Mouse (Mus musculus) neural tube, embryonic 15.5 days (tissue): ENCODE results near the gene Gm18596. TPM values are rescaled to one million over a fixed set of nuclear protein-coding genes. Genes with fewer than 3 reads are reported as not detected.

ENCODE experiments used
- ATAC-seq: fragments of 200-750 bp; cut with Nextera tagmentation; 2 replicates; pipeline ENCODE4 v1.8.0; 2017; ENCODE audit warnings: mild to moderate bottlenecking, moderate TSS enrichment, moderate library complexity; ENCODE audit not compliant: low FRiP score
- H3K27ac ChIP-seq: fragments of 300-500 bp; sonication (generic); replicated peaks from 2 replicates; pipeline ENCODE4 v1.5.1; 2015; ENCODE audit warnings: mild to moderate bottlenecking, inconsistent platforms
- H3K27me3 ChIP-seq: fragments of 300-500 bp; sonication (generic); replicated peaks from 2 replicates; pipeline ENCODE4 v1.6.1; 2015; ENCODE audit warnings: inconsistent platforms
- H3K36me3 ChIP-seq: fragments of 300-500 bp; sonication (generic); 2 replicates; pipeline ENCODE4 v1.6.1; 2015; ENCODE audit warnings: inconsistent platforms
- H3K4me1 ChIP-seq: fragments of 300-500 bp; sonication (generic); 2 replicates; pipeline ENCODE4 v1.6.1; 2015; ENCODE audit warnings: inconsistent platforms
- H3K4me2 ChIP-seq: fragments of 300-500 bp; sonication (generic); 2 replicates; pipeline ENCODE4 v1.6.1; 2015; ENCODE audit warnings: inconsistent platforms, mild to moderate bottlenecking, moderate library complexity
- H3K4me3 ChIP-seq: fragments of 300-500 bp; sonication (generic); replicated peaks from 2 replicates; pipeline ENCODE4 v1.5.1; 2015; ENCODE audit warnings: mild to moderate bottlenecking, inconsistent platforms
- H3K9ac ChIP-seq: fragments of 300-500 bp; sonication (generic); replicated peaks from 2 replicates; pipeline ENCODE4 v1.6.1; 2015; ENCODE audit warnings: mild to moderate bottlenecking, inconsistent platforms
- H3K9me3 ChIP-seq: fragments of 300-500 bp; sonication (generic); replicated peaks from 2 replicates; pipeline ENCODE4 v1.6.1; 2016; ENCODE audit warnings: inconsistent platforms
- WGBS: fragments of 180-500 bp; shearing (Covaris S2); methylation state at CpG from one replicate; pipeline ENCODE4 v1.1.7; 2015; ENCODE audit warnings: mixed read lengths; 5-methylcytosine and 5-hydroxymethylcytosine counted together
- polyA plus RNA-seq: library from polyadenylated mRNA; unstranded; fragments of >200 nt; fragmentation: Nextera tagmentation; extraction: Ambion mirVana; gene quantifications from 2 replicates; pipeline ENCODE4 v1.2.1, GENCODE M21; 2015

Gm18596 gene
- polyA plus RNA-seq, 1 experiment from 2014 or later, result not detected

DNA sequence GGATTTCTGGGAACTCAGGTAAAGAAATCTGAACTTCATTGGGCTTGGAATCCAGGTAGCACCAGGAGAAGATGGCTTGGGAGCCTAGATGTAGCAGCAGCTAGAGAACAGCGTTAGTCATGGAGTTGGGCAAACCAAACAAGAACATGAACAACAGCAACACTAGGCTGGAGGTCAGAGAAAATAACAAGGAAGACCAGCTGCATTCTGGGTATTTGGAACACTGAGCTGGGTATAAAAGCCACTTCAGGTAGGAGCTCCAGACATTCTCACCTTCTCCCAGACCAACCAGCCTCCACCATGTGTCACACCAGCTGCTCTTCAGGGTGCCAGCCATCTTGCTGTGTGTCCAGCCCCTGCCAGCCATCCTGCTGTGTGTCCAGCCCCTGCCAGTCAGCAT is 36.1 kb downstream of the Gm18596 start, which contains the start of gene Gm10272:
Gene Gm10272, plus strand, starts transcription at position 301 of the 400 bp plus-strand sequence.
- no peak within 1 kb of the TSS for H3K27ac ChIP-seq
- H3K27me3 ChIP-seq, result no peaks in the 10 kb centered on the region
- no peaks in the 10 kb centered on the region for H3K36me3 ChIP-seq
- H3K4me2 ChIP-seq, result no peak within 1 kb of the TSS
- H3K9ac ChIP-seq, result no peak within 1 kb of the TSS
- WGBS, result 84% methylated on average over 1 of the region's 1 CpGs
- no peak within 1 kb of the TSS for H3K4me3 ChIP-seq
- no peaks in the 10 kb centered on the region for H3K4me1 ChIP-seq
- no peaks in the 10 kb centered on the region for H3K9me3 ChIP-seq
- no peak for ATAC-seq

DNA sequence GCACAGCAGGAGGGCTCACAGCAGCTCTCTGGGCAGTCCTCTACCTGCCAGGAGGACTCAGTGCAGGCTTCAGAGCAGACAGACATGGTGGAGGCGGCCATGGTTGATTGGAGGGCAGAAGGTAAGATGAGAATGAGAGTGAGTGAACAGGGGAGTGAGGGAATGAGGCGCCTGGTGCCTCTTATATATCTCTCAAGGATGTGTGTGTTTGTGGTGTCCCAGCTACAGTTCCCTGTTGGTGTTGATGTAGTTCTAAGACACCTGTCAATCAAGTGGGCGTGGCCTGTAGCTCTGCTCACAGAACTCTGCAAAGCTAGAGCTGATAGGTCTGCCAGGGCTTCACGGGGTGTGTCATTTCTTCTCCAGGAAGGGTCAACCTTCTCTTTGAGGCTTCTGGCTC is 45.3 kb downstream of the Gm18596 start, which contains the start of gene Gm9508:
Gene Gm9508, minus strand, starts transcription at position 101 of the 400 bp plus-strand sequence.
- H3K9ac ChIP-seq, result no peak within 1 kb of the TSS
- no peak within 1 kb of the TSS for H3K27ac ChIP-seq
- WGBS, result 51% methylated on average over 4 of the region's 4 CpGs
- no peak within 1 kb of the TSS for H3K4me2 ChIP-seq
- no peaks in the 10 kb centered on the region for H3K27me3 ChIP-seq
- no peaks in the 10 kb centered on the region for H3K4me1 ChIP-seq
- no peak for ATAC-seq
- no peaks in the 10 kb centered on the region for H3K36me3 ChIP-seq
- no peak within 1 kb of the TSS for H3K4me3 ChIP-seq
- no peaks in the 10 kb centered on the region for H3K9me3 ChIP-seq

Other genes with a start within 250 kb of the Gm18596 start
- 42.4 and 42.6 TPM in 2 replicates for gene Fam207a, start 226.9 kb downstream of the Gm18596 start, polyA plus RNA-seq
- 1.0 and 4.8 TPM in 2 replicates for gene Itgb2, start 212.4 kb downstream of the Gm18596 start, polyA plus RNA-seq
- gene Pttg1ip, start 160.9 kb downstream of the Gm18596 start, polyA plus RNA-seq, result 73.9 and 91.7 TPM in 2 replicates
- gene Sumo3, start 136.5 kb downstream of the Gm18596 start, polyA plus RNA-seq, result 275 and 286 TPM in 2 replicates
- 1.4 and 2.4 TPM in 2 replicates for gene Gm49325, start 136.4 kb downstream of the Gm18596 start, polyA plus RNA-seq
- gene Ube2g2, start 120.4 kb downstream of the Gm18596 start, polyA plus RNA-seq, result 77.1 and 79.6 TPM in 2 replicates
- gene Tspear, start 56.1 kb downstream of the Gm18596 start, polyA plus RNA-seq, result 1.6 and 1.9 TPM in 2 replicates
- not detected in 2 replicates for gene Gm19402, start 51.9 kb downstream of the Gm18596 start, polyA plus RNA-seq
- not detected in 2 replicates for gene Gm9508, start 45.4 kb downstream of the Gm18596 start, polyA plus RNA-seq
- not detected in 2 replicates for gene Gm10272, start 36.0 kb downstream of the Gm18596 start, polyA plus RNA-seq
- gene Gm10024, start 31.2 kb downstream of the Gm18596 start, polyA plus RNA-seq, result not detected in 2 replicates
- not detected in 2 replicates for gene Gm10142, start 26.8 kb downstream of the Gm18596 start, polyA plus RNA-seq
- gene Krtap12-1, start 22.0 kb downstream of the Gm18596 start, polyA plus RNA-seq, result not detected in 2 replicates
- gene Gm10100, start 16.2 kb downstream of the Gm18596 start, polyA plus RNA-seq, result not detected in 2 replicates
- not detected in 2 replicates for gene Gm9736, start 8.7 kb upstream of the Gm18596 start, polyA plus RNA-seq
- gene Gm3233, start 17.0 kb upstream of the Gm18596 start, polyA plus RNA-seq, result not detected in 2 replicates
- gene Gm3238, start 28.7 kb upstream of the Gm18596 start, polyA plus RNA-seq, result not detected in 2 replicates
- gene Gm7138, start 34.3 kb upstream of the Gm18596 start, polyA plus RNA-seq, result not detected in 2 replicates
- gene Gm3250, start 39.9 kb upstream of the Gm18596 start, polyA plus RNA-seq, result not detected in 2 replicates
- not detected in 2 replicates for gene Gm7137, start 45.6 kb upstream of the Gm18596 start, polyA plus RNA-seq
- not detected in 2 replicates for gene Gm9639, start 52.4 kb upstream of the Gm18596 start, polyA plus RNA-seq
- not detected in 2 replicates for gene Gm19668, start 56.5 kb upstream of the Gm18596 start, polyA plus RNA-seq
- not detected in 2 replicates for gene Gm9507, start 69.2 kb upstream of the Gm18596 start, polyA plus RNA-seq
- not detected in 2 replicates for gene Gm2696, start 72.0 kb upstream of the Gm18596 start, polyA plus RNA-seq
- gene Krtap10-4, start 84.5 kb upstream of the Gm18596 start, polyA plus RNA-seq, result not detected in 2 replicates
- gene Krtap10-10, start 93.3 kb upstream of the Gm18596 start, polyA plus RNA-seq, result not detected in 2 replicates
- not detected in 2 replicates for gene Gm36176, start 104.2 kb upstream of the Gm18596 start, polyA plus RNA-seq
- gene Gm10318, start 110.2 kb upstream of the Gm18596 start, polyA plus RNA-seq, result 0.20 TPM in 1 of 2 replicates, not detected in the other
- not detected in 2 replicates for gene Gm3285, start 119.3 kb upstream of the Gm18596 start, polyA plus RNA-seq
- 19.0 and 22.8 TPM in 2 replicates for gene Lrrc3, start 159.9 kb upstream of the Gm18596 start, polyA plus RNA-seq
- 8.1 and 9.5 TPM in 2 replicates for gene Trpm2, start 227.9 kb upstream of the Gm18596 start, polyA plus RNA-seq
- 48.5 and 51.5 TPM in 2 replicates for gene 1810043G02Rik, start 235.9 kb upstream of the Gm18596 start, polyA plus RNA-seq